Mouse (Mus musculus): ENCODE measurements around the gene Zmat3. TPM values are rescaled to one million over a fixed set of nuclear protein-coding genes. Genes with fewer than 3 reads are reported as not detected.

Zmat3 gene
- polyA plus RNA-seq, 1 experiment from 2014 or later: 8.2 TPM

DNA sequence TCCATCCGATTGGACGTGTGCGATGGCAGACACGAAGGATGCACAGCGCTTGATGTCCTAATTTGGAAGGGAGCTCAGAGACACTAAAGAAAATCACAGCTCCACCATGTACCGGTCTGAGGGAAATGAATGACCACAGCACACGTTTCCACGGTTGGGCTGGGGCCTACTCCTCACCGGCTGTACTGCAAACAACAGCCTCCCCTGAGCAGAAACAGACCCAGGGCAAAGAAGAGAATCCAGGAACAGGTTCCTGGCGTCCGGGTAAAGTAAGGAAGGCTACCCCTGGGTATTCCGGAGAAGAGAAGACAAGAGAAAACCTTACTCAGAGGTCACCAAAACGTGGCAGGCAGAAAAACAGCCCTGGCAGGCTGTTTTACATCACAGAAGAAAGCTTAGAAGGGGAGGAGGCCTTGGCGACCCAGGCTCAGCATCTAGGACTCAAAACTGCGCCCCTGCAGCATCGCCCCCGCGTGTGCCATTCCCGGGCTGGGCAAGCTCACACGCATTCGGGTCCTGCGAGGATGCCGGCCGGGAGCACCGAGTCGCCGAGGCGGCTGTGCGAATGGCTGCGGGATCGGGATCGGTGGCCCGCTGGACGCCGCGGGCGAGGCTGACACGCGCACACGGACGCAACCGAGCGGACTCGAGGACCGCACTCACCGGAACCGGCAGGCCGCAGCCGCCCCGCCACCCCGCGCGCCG lies 821 bp downstream of the Zmat3 start:
- peak overlapping the region; percentile 82 for H3K4me3 ChIP-seq
- no peaks in the 10 kb centered on the region for H3K9me3 ChIP-seq
- peaks cover 12% of the 10 kb centered on the region for H3K27me3 ChIP-seq (ENCODE audit: poor library complexity, severe bottlenecking)
- peaks cover 20% of the 10 kb centered on the region for H3K4me1 ChIP-seq
- 2% methylated on average over 54 of the region's 54 CpGs for WGBS
- H3K36me3 ChIP-seq (replicated peaks): peaks cover 6% of the 10 kb centered on the region
- peak overlapping the region; percentile 93 for H3K27ac ChIP-seq
- peak; percentile 68 for DNase-seq (ENCODE audit: extremely low spot score, low spot score)

DNA sequence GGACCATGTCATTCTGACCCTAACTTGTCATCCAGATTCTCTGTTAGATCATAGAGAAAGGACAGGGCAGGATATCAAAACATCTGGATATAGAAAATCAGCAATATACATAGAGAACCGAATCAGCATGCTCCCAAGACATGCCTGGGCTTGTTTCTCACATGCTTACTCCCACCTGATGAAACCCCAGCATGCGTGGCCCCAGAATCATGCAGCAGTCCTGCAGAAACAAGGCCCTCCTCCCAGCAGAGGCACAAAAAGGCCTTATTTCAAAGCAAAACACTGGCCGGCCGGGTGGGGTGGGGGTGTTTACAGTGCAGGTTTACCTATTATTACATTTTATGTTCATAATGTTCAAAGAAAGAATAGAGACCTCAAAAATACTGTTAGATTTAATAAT lies 1.6 kb downstream of the Zmat3 start:
- peaks cover 20% of the 10 kb centered on the region for H3K4me1 ChIP-seq
- peak overlapping the region; percentile 82 for H3K4me3 ChIP-seq
- no peaks in the 10 kb centered on the region for H3K9me3 ChIP-seq
- DNase-seq (ENCODE audit: extremely low spot score, low spot score): peak; percentile 16
- peak overlapping the region; percentile 93 for H3K27ac ChIP-seq
- WGBS: 49% methylated on average over 4 of the region's 4 CpGs
- H3K27me3 ChIP-seq (ENCODE audit: poor library complexity, severe bottlenecking): peaks cover 12% of the 10 kb centered on the region
- H3K36me3 ChIP-seq (replicated peaks): peaks cover 7% of the 10 kb centered on the region

DNA sequence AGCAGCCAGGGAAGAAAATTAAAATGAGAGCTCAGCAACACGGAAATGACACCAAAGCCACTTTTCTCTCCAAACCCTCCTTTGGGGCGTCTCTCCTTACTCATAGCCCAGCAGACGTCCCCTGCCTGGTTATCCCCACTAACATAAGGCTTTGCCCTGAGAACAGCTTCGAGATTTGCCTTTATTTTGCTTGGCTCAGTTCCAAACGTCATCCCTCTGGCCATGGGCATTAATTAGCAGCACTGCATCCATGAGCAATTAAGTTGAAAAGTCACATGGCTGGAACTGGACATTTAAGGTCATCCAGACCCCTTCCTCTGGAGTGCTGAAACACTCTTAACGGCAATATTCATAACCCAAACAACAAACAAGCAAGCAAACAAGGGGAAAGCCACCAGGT lies 4.6 kb downstream of the Zmat3 start:
- no peak overlapping the region for H3K4me3 ChIP-seq
- H3K27me3 ChIP-seq (ENCODE audit: poor library complexity, severe bottlenecking): peaks cover 3% of the 10 kb centered on the region; the same call in 1 of the 2 replicates
- H3K27ac ChIP-seq: no peak overlapping the region
- H3K4me1 ChIP-seq: peaks cover 18% of the 10 kb centered on the region
- WGBS: 76% methylated on average over 6 of the region's 6 CpGs
- H3K36me3 ChIP-seq (replicated peaks): peaks cover 15% of the 10 kb centered on the region
- DNase-seq (ENCODE audit: extremely low spot score, low spot score): no peak
- H3K9me3 ChIP-seq: no peaks in the 10 kb centered on the region

DNA sequence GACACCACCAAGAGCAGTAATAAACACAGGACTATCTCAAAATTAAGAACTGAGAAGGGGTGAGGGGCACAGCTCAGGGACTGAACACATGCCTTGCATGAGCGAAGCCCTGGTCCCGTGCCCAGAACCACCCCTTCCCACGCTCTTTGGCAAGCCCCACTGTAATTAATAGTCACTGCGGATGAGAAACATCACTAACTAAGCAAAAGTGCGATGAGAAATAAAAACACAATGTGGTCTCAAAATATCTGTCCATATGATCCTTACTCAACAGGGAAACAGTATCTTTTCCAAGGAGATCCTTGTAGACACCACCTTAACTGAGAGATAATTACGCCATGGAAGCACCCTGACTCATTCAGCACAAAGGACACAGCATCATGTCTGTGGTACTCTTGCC lies 17.9 kb downstream of the Zmat3 start:
- Histone ChIP-seq H3K27me3 (ENCODE audit: poor library complexity, severe bottlenecking) (no peaks in the 10 kb centered on the region), H3K27ac (no peak overlapping the region), H3K9me3 (no peaks in the 10 kb centered on the region), H3K36me3 (replicated peaks) (peaks cover 39% of the 10 kb centered on the region), H3K4me1 (no peaks in the 10 kb centered on the region), H3K4me3 (no peak overlapping the region)
- no peak for DNase-seq (ENCODE audit: extremely low spot score, low spot score)
- WGBS: 95% methylated on average over 6 of the region's 6 CpGs

DNA sequence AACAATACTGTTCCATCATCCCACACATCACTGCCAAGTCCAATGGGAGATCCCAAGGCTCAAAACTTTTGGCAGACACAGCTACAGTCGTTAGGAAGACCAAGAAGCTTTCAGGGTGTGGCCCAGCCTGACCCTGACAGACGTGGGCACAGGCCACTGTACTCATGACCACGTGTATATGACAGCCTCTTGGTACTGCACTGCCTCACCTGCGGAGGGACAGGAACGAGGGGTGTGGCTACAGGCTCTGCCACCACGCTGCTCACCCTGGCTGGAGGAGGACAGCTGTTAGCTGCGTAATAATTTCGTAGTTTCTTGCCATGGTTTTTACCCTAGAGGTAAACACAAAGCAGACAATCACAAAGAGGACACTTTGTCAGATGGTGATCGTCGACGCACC lies 20.6 kb downstream of the Zmat3 start:
- Histone ChIP-seq H3K36me3 (replicated peaks) (peaks cover 53% of the 10 kb centered on the region), H3K27me3 (ENCODE audit: poor library complexity, severe bottlenecking) (no peaks in the 10 kb centered on the region)
- WGBS: 90% methylated on average over 11 of the region's 11 CpGs

DNA sequence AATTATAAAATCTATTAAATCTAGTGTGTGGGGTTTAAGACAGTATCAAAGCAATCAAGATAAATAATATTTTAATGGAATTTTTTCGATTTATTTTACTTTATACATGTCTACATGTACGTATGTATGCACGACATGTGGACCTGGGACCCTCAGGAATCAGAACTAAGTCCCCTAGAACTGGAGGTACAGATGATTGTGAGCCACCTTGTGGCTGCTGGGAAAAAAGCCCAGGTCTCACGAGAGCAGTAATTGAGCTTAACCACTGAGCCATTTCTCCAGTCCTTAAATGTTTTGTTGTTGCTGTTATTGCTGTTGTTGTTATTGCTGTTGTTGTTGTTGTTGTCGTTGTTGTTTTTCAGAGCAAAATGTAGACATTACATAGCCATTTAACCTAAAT lies 21.0 kb downstream of the Zmat3 start:
- DNase-seq (ENCODE audit: extremely low spot score, low spot score): no peak
- Histone ChIP-seq H3K9me3 (no peaks in the 10 kb centered on the region), H3K4me1 (no peaks in the 10 kb centered on the region), H3K27me3 (ENCODE audit: poor library complexity, severe bottlenecking) (no peaks in the 10 kb centered on the region), H3K27ac (no peak overlapping the region), H3K4me3 (no peak overlapping the region), H3K36me3 (replicated peaks) (peaks cover 49% of the 10 kb centered on the region)
- 78% methylated on average over 5 of the region's 5 CpGs for WGBS

More for the DNA sequence above, 20.6 kb downstream of the Zmat3 start:
- no peaks in the 10 kb centered on the region for H3K9me3 ChIP-seq
- DNase-seq (ENCODE audit: extremely low spot score, low spot score): no peak
- no peaks in the 10 kb centered on the region for H3K4me1 ChIP-seq
- no peak overlapping the region for H3K27ac ChIP-seq
- no peak overlapping the region for H3K4me3 ChIP-seq

DNA sequence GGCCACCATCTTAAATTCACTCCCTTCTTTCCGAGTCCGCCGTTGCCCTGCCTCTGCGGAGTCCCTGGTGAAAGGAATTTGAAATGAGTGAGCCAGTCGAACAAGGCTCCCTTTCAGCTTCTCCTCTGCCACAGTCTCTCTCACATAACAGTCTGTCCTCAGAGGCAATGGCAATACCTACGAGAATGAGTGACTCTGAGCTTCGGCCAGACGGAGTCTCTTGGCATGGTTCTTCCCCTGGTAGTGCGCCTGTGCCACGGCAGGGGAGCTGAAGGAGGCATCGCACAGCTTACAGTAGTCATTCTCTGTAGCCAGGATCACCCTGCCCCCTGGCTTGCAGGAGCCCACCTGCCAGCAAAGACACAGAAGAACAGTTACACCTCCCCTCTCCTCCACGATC lies 22.4 kb downstream of the Zmat3 start:
- Histone ChIP-seq H3K36me3 (replicated peaks) (peaks cover 43% of the 10 kb centered on the region), H3K27me3 (ENCODE audit: poor library complexity, severe bottlenecking) (no peaks in the 10 kb centered on the region), H3K9me3 (no peaks in the 10 kb centered on the region), H3K27ac (no peak overlapping the region), H3K4me3 (no peak overlapping the region), H3K4me1 (no peaks in the 10 kb centered on the region)
- no peak for DNase-seq (ENCODE audit: extremely low spot score, low spot score)
- 88% methylated on average over 12 of the region's 12 CpGs for WGBS

DNA sequence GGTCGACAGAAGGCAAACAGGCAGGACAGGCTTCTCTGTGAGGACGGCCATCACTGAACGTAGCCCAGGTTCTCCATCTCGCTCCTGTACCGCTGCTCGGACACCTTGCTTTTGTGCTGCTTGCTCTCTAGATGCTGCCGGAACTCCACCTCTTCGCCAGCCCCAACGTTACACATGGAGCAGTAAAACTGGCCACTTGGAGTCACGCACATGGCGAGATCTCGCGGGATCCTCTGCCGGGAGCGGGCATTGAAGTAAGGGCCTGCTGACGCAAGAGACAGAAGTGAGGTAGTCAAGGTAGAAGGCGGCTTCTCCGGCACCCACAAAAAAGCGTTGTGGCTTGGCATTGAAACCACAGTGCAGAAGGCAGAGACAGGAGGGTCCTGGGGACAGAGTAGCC lies 24.4 kb downstream of the Zmat3 start:
- Histone ChIP-seq H3K36me3 (replicated peaks) (peaks cover 43% of the 10 kb centered on the region), H3K27ac (no peak overlapping the region), H3K4me3 (no peak overlapping the region), H3K9me3 (no peaks in the 10 kb centered on the region), H3K27me3 (ENCODE audit: poor library complexity, severe bottlenecking) (no peaks in the 10 kb centered on the region), H3K4me1 (no peaks in the 10 kb centered on the region)
- DNase-seq (ENCODE audit: extremely low spot score, low spot score): no peak
- 94% methylated on average over 19 of the region's 19 CpGs for WGBS

DNA sequence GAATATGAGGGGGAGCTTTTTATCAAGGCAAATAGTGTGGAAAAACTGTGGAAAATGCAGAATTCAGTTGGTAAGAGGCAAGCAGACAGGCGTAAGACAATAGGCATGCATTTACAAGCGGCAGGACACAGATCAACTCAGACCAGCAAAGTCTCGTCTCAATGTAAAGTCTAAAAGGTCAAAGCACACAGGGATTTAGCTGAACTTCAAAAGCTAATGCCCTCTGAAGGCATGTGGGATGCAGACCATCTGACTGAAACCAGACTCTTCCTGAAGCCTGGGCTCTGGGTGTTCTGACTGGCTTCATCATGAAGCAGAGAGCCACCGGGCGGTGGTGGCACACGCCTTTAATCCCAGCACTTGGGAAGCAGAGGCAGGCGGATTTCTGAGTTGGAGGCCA lies 27.6 kb downstream of the Zmat3 start:
- DNase-seq (ENCODE audit: extremely low spot score, low spot score): no peak
- WGBS: 79% methylated on average over 7 of the region's 7 CpGs
- Histone ChIP-seq H3K9me3 (no peaks in the 10 kb centered on the region), H3K4me3 (no peak overlapping the region), H3K27me3 (ENCODE audit: poor library complexity, severe bottlenecking) (no peaks in the 10 kb centered on the region), H3K4me1 (no peaks in the 10 kb centered on the region), H3K27ac (no peak overlapping the region), H3K36me3 (replicated peaks) (peaks cover 27% of the 10 kb centered on the region)

DNA sequence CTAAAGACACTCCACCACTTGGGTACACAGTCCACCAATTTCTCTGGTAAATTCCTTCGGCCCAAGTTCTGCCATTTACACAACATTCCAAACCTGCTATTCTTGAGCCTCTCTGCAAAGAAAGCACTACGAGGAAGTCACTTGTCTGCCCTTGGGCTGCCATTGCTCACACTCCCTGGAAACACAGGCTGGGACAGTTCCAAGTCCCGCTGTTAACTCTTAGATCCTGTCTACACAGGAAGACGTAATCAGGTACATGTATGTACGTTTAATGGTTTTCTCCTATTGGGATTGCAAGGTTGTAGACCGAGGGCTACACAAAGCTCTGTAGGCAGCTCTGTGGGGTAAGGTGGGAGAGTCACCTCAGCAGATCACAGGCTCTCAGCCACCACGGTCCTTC lies 28.0 kb downstream of the Zmat3 start:
- 88% methylated on average over 7 of the region's 7 CpGs for WGBS
- Histone ChIP-seq H3K4me3 (no peak overlapping the region), H3K27ac (no peak overlapping the region), H3K4me1 (no peaks in the 10 kb centered on the region), H3K27me3 (ENCODE audit: poor library complexity, severe bottlenecking) (no peaks in the 10 kb centered on the region), H3K9me3 (no peaks in the 10 kb centered on the region), H3K36me3 (replicated peaks) (peaks cover 23% of the 10 kb centered on the region)
- no peak for DNase-seq (ENCODE audit: extremely low spot score, low spot score)

DNA sequence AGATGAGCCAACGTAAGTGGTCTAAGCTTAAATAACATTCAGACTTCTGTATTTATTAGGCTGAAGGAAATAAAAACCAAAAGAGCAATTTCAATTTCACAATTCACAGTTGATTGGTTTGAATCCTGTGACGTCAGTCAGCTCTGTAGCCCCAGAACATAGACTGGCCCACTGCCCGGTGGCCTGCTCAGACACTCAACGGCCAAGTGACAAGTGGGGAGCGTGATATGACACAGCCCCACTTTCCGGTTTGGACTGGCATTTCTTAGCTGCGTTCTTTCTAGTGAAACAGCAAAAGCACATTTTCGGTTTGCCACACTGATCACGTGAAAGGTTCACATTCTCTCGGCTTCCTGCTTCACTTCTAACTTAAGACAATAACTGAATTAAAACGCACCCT lies 30.9 kb downstream of the Zmat3 start:
- no peaks in the 10 kb centered on the region for H3K4me1 ChIP-seq
- no peak overlapping the region for H3K27ac ChIP-seq
- H3K27me3 ChIP-seq (ENCODE audit: poor library complexity, severe bottlenecking): no peaks in the 10 kb centered on the region
- WGBS: 89% methylated on average over 11 of the region's 11 CpGs
- no peaks in the 10 kb centered on the region for H3K9me3 ChIP-seq
- H3K4me3 ChIP-seq: no peak overlapping the region
- H3K36me3 ChIP-seq (replicated peaks): no peaks in the 10 kb centered on the region
- DNase-seq (ENCODE audit: extremely low spot score, low spot score): no peak

DNA sequence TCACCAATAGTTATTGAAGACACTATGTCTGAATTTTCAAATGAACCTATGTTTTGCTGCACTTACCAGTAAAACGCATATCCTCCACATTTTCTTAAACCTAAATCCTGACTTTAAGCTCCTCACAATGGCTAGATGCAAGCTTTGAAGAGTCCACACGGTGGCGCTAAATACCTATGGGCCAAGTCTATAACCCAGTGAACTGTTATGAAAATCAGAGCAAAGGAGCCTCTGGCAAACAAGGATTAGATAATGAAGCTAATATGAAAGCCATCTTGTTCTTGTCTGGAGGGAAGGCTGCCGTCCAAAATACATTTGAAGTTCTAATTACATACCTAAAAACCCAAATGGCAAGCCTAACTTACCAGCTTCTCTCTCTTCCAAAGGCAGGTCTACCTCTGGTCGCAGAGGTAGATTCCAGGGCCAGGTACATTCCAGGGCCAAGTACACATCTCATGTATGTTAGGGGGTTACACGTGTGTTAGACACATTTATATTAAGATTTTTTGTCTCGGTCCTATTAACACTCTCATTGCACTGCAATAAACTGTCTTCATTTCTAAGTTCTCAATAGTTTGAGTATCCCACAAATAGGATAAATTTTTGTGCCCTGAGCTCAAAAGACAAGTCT lies 32.2 kb downstream of the Zmat3 start:
- Histone ChIP-seq H3K36me3 (replicated peaks) (no peaks in the 10 kb centered on the region), H3K27me3 (ENCODE audit: poor library complexity, severe bottlenecking) (no peaks in the 10 kb centered on the region), H3K9me3 (no peaks in the 10 kb centered on the region), H3K4me1 (no peaks in the 10 kb centered on the region), H3K27ac (no peak overlapping the region), H3K4me3 (no peak overlapping the region)
- peak; percentile 67 for DNase-seq (ENCODE audit: extremely low spot score, low spot score)
- WGBS: 43% methylated on average over 7 of the region's 7 CpGs

DNA sequence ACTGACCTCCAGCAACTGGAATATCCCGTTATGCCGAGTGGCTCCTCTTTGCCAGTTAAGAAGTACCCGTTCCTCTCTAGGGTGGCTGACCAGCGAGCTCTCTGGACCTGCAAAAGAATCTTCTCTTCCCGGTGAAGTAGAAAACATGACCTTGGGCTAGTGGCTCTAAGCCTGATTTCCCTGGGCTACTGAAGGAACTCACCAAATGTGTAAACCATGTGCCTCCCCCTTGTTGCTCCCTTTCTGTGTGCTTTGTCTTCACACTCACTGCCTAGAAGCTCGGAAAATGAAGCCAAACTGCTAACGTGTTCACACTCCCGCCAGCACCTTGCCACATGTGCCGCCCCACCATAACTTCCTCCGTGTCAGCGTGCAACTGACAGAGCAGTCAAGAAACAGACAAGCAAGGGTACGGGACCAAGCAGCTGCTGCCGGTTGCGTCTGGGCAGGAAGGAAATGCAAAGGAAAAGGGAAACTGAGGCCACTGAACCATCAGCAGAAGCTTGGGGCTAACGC lies 47.9 kb downstream of the Zmat3 start:
- Histone ChIP-seq H3K27me3 (ENCODE audit: poor library complexity, severe bottlenecking) (peaks cover 5% of the 10 kb centered on the region; the same call in 1 of the 2 replicates), H3K27ac (no peak overlapping the region), H3K9me3 (no peaks in the 10 kb centered on the region), H3K4me1 (no peaks in the 10 kb centered on the region), H3K36me3 (replicated peaks) (no peaks in the 10 kb centered on the region), H3K4me3 (no peak overlapping the region)
- DNase-seq (ENCODE audit: extremely low spot score, low spot score): no peak
- WGBS: 70% methylated on average over 15 of the region's 15 CpGs
